Mouse (Mus musculus): ENCODE measurements around the gene Wdr38. TPM values are rescaled to one million over a fixed set of nuclear protein-coding genes. Genes with fewer than 3 reads are reported as not detected.
"Not testable (repeated sequence)": the region's sequence is repeated elsewhere in the genome, so short reads cannot be mapped to it uniquely, and the experiment has no call there.

The Wdr38 gene
- polyA plus RNA-seq, 1 experiment from 2014 or later, result 1.3 TPM

- no peak for ATAC-seq
- no peak overlapping the region for H3K4me3 ChIP-seq (replicated peaks)
- H3K9me3 ChIP-seq, result no peaks in the 10 kb centered on the region
- peaks cover 30% of the 10 kb centered on the region for H3K36me3 ChIP-seq
- 77% methylated on average over 4 of the region's 4 CpGs for WGBS
- no peaks in the 10 kb centered on the region for H3K27me3 ChIP-seq (replicated peaks)
- no peak overlapping the region; the same call in 1 of the 2 replicates for H3K9ac ChIP-seq
- H3K4me2 ChIP-seq (replicated peaks), result no peak overlapping the region
- peaks cover 26% of the 10 kb centered on the region for H3K4me1 ChIP-seq (replicated peaks)
- no peak overlapping the region for H3K27ac ChIP-seq
These were observed 3.3 kb downstream of the Wdr38 start for GRCm38 (mm10) chr2:39000587-39000919.

- Histone ChIP-seq H3K4me1 (replicated peaks) (peaks cover 34% of the 10 kb centered on the region), H3K4me3 (replicated peaks) (no peak overlapping the region), H3K9me3 (no peaks in the 10 kb centered on the region), H3K4me2 (replicated peaks) (no peak overlapping the region), H3K27me3 (replicated peaks) (no peaks in the 10 kb centered on the region), H3K27ac (no peak overlapping the region), H3K9ac (no peak overlapping the region), H3K36me3 (peaks cover 30% of the 10 kb centered on the region)
- ATAC-seq, result no peak
- 73% methylated on average over 3 of the region's 3 CpGs for WGBS
These were observed 4.6 kb downstream of the Wdr38 start for GRCm38 (mm10) chr2:39001866-39002265.

- Histone ChIP-seq H3K9me3 (no peaks in the 10 kb centered on the region), H3K4me1 (replicated peaks) (peaks cover 32% of the 10 kb centered on the region), H3K27ac (no peak overlapping the region), H3K4me3 (replicated peaks) (peak overlapping the region; percentile 74), H3K36me3 (peaks cover 30% of the 10 kb centered on the region), H3K4me2 (replicated peaks) (peak overlapping the region; percentile 73), H3K27me3 (replicated peaks) (no peaks in the 10 kb centered on the region), H3K9ac (peak overlapping the region; percentile 66)
- ATAC-seq, result no peak
- WGBS, result 54% methylated on average over 8 of the region's 8 CpGs
These were observed 5.8 kb downstream of the Wdr38 start for GRCm38 (mm10) chr2:39003106-39003505.

- no peak for ATAC-seq
- Histone ChIP-seq H3K36me3 (peaks cover 30% of the 10 kb centered on the region), H3K9me3 (no peaks in the 10 kb centered on the region), H3K9ac (peak overlapping the region; percentile 66), H3K27me3 (replicated peaks) (no peaks in the 10 kb centered on the region), H3K4me3 (replicated peaks) (peak overlapping the region; percentile 74), H3K27ac (no peak overlapping the region), H3K4me1 (replicated peaks) (peaks cover 32% of the 10 kb centered on the region), H3K4me2 (replicated peaks) (peak overlapping the region; percentile 73)
- 66% methylated on average over 5 of the region's 5 CpGs for WGBS
These were observed 6.2 kb downstream of the Wdr38 start for GRCm38 (mm10) chr2:39003512-39003911.

- 1% methylated on average over 11 of the region's 11 CpGs for WGBS
- peaks cover 30% of the 10 kb centered on the region for H3K36me3 ChIP-seq
- peak overlapping the region; percentile 66 for H3K9ac ChIP-seq
- peak; percentile 3; the same call in 1 of the 2 replicates for ATAC-seq
- no peaks in the 10 kb centered on the region for H3K27me3 ChIP-seq (replicated peaks)
- no peaks in the 10 kb centered on the region for H3K9me3 ChIP-seq
- H3K4me1 ChIP-seq (replicated peaks), result peaks cover 41% of the 10 kb centered on the region
- peak overlapping the region; percentile 74 for H3K4me3 ChIP-seq (replicated peaks)
- H3K4me2 ChIP-seq (replicated peaks), result peak overlapping the region; percentile 73
- peak overlapping the region; percentile 83 for H3K27ac ChIP-seq
These were observed 7.1 kb downstream of the Wdr38 start for GRCm38 (mm10) chr2:39004372-39004771.

- no peaks in the 10 kb centered on the region for H3K9me3 ChIP-seq
- peak within 1 kb of the TSS; percentile 83 for H3K27ac ChIP-seq
- H3K27me3 ChIP-seq (replicated peaks), result no peaks in the 10 kb centered on the region
- 1% methylated on average over 58 of the region's 58 CpGs for WGBS
- peak; percentile 85 for ATAC-seq
- peak within 1 kb of the TSS; percentile 74 for H3K4me3 ChIP-seq (replicated peaks)
- peaks cover 43% of the 10 kb centered on the region for H3K4me1 ChIP-seq (replicated peaks)
- peak within 1 kb of the TSS; percentile 66 for H3K9ac ChIP-seq
- peaks cover 27% of the 10 kb centered on the region for H3K36me3 ChIP-seq
- peak within 1 kb of the TSS; percentile 73 for H3K4me2 ChIP-seq (replicated peaks)
These were observed 7.7 kb downstream of the Wdr38 start, which contains the start of gene Arpc5l for GRCm38 (mm10) chr2:39004880-39005435. Gene Arpc5l (plus strand): TSS chr2:39005348.

GRCm38 (mm10) chr2:39005574-39006079 lies 8.4 kb downstream of the Wdr38 start, which contains the start of gene Rpl35:
Gene Rpl35 (minus strand): TSS chr2:39005624.
- Histone ChIP-seq H3K4me1 (replicated peaks) (peaks cover 43% of the 10 kb centered on the region), H3K9ac (peak within 1 kb of the TSS; percentile 66), H3K9me3 (no peaks in the 10 kb centered on the region), H3K27ac (peak within 1 kb of the TSS; percentile 83), H3K4me2 (replicated peaks) (peak within 1 kb of the TSS; percentile 73), H3K4me3 (replicated peaks) (peak within 1 kb of the TSS; percentile 74), H3K27me3 (replicated peaks) (no peaks in the 10 kb centered on the region), H3K36me3 (peaks cover 20% of the 10 kb centered on the region)
- no peak for ATAC-seq
- 11% methylated on average over 15 of the region's 15 CpGs for WGBS

- Histone ChIP-seq H3K9ac (no peak overlapping the region), H3K9me3 (no peaks in the 10 kb centered on the region), H3K4me3 (replicated peaks) (peak overlapping the region; percentile 74; the same call in 1 of the 2 replicates), H3K4me1 (replicated peaks) (peaks cover 49% of the 10 kb centered on the region), H3K27me3 (replicated peaks) (no peaks in the 10 kb centered on the region), H3K27ac (no peak overlapping the region), H3K4me2 (replicated peaks) (peak overlapping the region; percentile 73), H3K36me3 (peaks cover 14% of the 10 kb centered on the region)
- ATAC-seq, result no peak
- 88% methylated on average over 14 of the region's 14 CpGs for WGBS
These were observed 9.0 kb downstream of the Wdr38 start for GRCm38 (mm10) chr2:39006149-39006730.

- Histone ChIP-seq H3K36me3 (peaks cover 9% of the 10 kb centered on the region; the same call in 1 of the 2 replicates), H3K4me1 (replicated peaks) (peaks cover 39% of the 10 kb centered on the region), H3K27ac (peak overlapping the region; percentile 85), H3K4me3 (replicated peaks) (peak overlapping the region; percentile 73), H3K9ac (peak overlapping the region; percentile 78), H3K27me3 (replicated peaks) (no peaks in the 10 kb centered on the region), H3K9me3 (no peaks in the 10 kb centered on the region), H3K4me2 (replicated peaks) (peak overlapping the region; percentile 85)
- peak; percentile 88 for ATAC-seq
- WGBS, result under 1% methylated on average over 44 of the region's 44 CpGs
These were observed 10.6 kb downstream of the Wdr38 start for GRCm38 (mm10) chr2:39007865-39008264.

GRCm38 (mm10) chr2:39008350-39008851 lies 11.1 kb downstream of the Wdr38 start:
- H3K4me2 ChIP-seq (replicated peaks), result peak overlapping the region; percentile 85
- H3K9me3 ChIP-seq, result no peaks in the 10 kb centered on the region
- H3K27ac ChIP-seq, result peak overlapping the region; percentile 83
- peak overlapping the region; percentile 78 for H3K9ac ChIP-seq
- H3K4me3 ChIP-seq (replicated peaks), result peak overlapping the region; percentile 73
- peaks cover 34% of the 10 kb centered on the region for H3K4me1 ChIP-seq (replicated peaks)
- under 1% methylated on average over 24 of the region's 25 CpGs for WGBS
- peak; percentile 48 for ATAC-seq
- no peaks in the 10 kb centered on the region for H3K27me3 ChIP-seq (replicated peaks)
- H3K36me3 ChIP-seq, result 0 out of 2 replicates have a peak, but pooled peaks cover 9% of the 10 kb centered on the region

- WGBS, result 7% methylated on average over 3 of the region's 3 CpGs
- peaks cover 28% of the 10 kb centered on the region for H3K4me1 ChIP-seq (replicated peaks)
- H3K4me2 ChIP-seq (replicated peaks), result peak overlapping the region; percentile 85
- H3K4me3 ChIP-seq (replicated peaks), result peak overlapping the region; percentile 73
- peak overlapping the region; percentile 83 for H3K27ac ChIP-seq
- 0 out of 2 replicates have a peak, but pooled peaks cover 10% of the 10 kb centered on the region for H3K36me3 ChIP-seq
- peak overlapping the region; percentile 78 for H3K9ac ChIP-seq
- ATAC-seq, result no peak
- no peaks in the 10 kb centered on the region for H3K27me3 ChIP-seq (replicated peaks)
- no peaks in the 10 kb centered on the region for H3K9me3 ChIP-seq
These were observed 11.7 kb downstream of the Wdr38 start for GRCm38 (mm10) chr2:39008954-39009365.

- H3K4me3 ChIP-seq (replicated peaks), result not testable (repeated sequence)
These were observed 12.9 kb downstream of the Wdr38 start for GRCm38 (mm10) chr2:39010144-39010543.

More at GRCm38 (mm10) chr2:39010144-39010543, 12.9 kb downstream of the Wdr38 start:
- ATAC-seq; H3K27me3 ChIP-seq (replicated peaks); H3K9ac ChIP-seq; H3K27ac ChIP-seq; H3K4me2 ChIP-seq (replicated peaks); H3K9me3 ChIP-seq: not testable (repeated sequence)
- 88% methylated on average over 5 of the region's 5 CpGs for WGBS
- Histone ChIP-seq H3K36me3 (peaks cover 16% of the 10 kb centered on the region; the same call in 1 of the 2 replicates), H3K4me1 (replicated peaks) (peaks cover 28% of the 10 kb centered on the region)

All from intestine, embryonic 15.5 days (tissue).